Mouse (Mus musculus): Measurements from ENCODE around the gene Atp11a. TPM values are rescaled to one million over a fixed set of nuclear protein-coding genes. Genes with fewer than 3 reads are reported as not detected.

Atp11a gene
- polyA plus RNA-seq, 1 experiment = 44.3 TPM

- Histone ChIP-seq H3K4me1 (ENCODE audit: control insufficient read depth, insufficient read depth, low read length) (peaks cover 4% of the 10 kb centered on the region), H3K27ac (ENCODE audit: insufficient read depth, low read length) (no peak overlapping the region), H3K4me3 (ENCODE audit: insufficient read depth, low read length) (no peak overlapping the region)
- TF ChIP-seq POLR2A (IDR thresholded peaks at IDR 0.05; ENCODE audit: extremely low read depth, insufficient read depth, low read length) (no peak), CTCF (IDR thresholded peaks at IDR 0.05; ENCODE audit: extremely low read depth, insufficient read depth, low read length) (no peak)
Measured at GRCm38 (mm10) chr8:12764971-12765370, 8.2 kb downstream of the Atp11a start.

DNA sequence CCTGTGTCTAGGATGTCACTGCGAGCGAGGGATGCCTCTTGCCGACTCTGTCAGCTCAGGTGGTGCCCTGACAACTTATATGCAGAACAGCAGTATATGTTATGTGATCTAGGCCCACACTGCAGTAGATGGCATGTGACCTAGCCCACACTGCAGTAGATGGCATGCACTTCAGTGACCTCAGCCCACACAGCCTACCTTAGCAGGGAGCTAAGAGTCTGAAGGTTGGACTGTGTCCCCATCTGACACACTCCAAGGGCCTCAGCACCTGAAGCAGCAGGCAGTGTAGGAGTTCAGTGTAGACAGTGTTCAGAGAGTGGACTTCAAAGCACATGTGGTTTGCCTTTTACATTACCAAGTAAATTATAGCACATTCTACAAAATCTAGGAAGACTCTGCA, 10.4 kb downstream of the Atp11a start:
- TF ChIP-seq POLR2A (IDR thresholded peaks at IDR 0.05; ENCODE audit: extremely low read depth, insufficient read depth, low read length) (no peak), CTCF (IDR thresholded peaks at IDR 0.05; ENCODE audit: extremely low read depth, insufficient read depth, low read length) (no peak)
- Histone ChIP-seq H3K4me1 (ENCODE audit: control insufficient read depth, insufficient read depth, low read length) (peaks cover 4% of the 10 kb centered on the region), H3K4me3 (ENCODE audit: insufficient read depth, low read length) (no peak overlapping the region), H3K27ac (ENCODE audit: insufficient read depth, low read length) (no peak overlapping the region)

DNA sequence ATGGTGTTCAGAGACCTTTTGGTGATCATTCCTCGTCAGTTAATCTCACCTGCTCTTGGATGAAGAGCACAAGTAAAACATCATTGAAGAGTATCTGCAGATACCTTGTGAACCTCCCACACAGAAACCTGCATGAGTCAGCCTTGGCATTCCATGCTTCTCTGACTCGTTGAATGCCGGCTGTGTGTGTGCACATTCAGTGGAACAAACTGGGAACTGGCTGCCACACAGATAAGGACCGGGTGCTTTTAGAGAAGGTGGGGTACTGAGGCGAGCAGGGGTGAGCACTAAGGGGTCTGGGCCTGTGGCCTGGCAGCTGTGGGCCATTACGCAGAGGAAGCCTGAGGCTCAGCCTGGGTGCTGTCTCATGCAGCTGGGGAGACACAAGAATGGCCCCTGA, 11.9 kb downstream of the Atp11a start:
- TF ChIP-seq CTCF (IDR thresholded peaks at IDR 0.05; ENCODE audit: extremely low read depth, insufficient read depth, low read length) = no peak
- no peak for TF ChIP-seq POLR2A (IDR thresholded peaks at IDR 0.05; ENCODE audit: extremely low read depth, insufficient read depth, low read length)
- Histone ChIP-seq H3K4me3 (ENCODE audit: insufficient read depth, low read length) (no peak overlapping the region), H3K27ac (ENCODE audit: insufficient read depth, low read length) (no peak overlapping the region), H3K4me1 (ENCODE audit: control insufficient read depth, insufficient read depth, low read length) (peaks cover 7% of the 10 kb centered on the region)

- TF ChIP-seq POLR2A (IDR thresholded peaks at IDR 0.05; ENCODE audit: extremely low read depth, insufficient read depth, low read length) = no peak
- TF ChIP-seq CTCF (IDR thresholded peaks at IDR 0.05; ENCODE audit: extremely low read depth, insufficient read depth, low read length) = no peak
- no peak overlapping the region for H3K4me3 ChIP-seq (ENCODE audit: insufficient read depth, low read length)
- H3K27ac ChIP-seq (ENCODE audit: insufficient read depth, low read length) = no peak overlapping the region
- H3K4me1 ChIP-seq (ENCODE audit: control insufficient read depth, insufficient read depth, low read length) = peaks cover 7% of the 10 kb centered on the region
Measured at GRCm38 (mm10) chr8:12769296-12769695, 12.5 kb downstream of the Atp11a start.

DNA sequence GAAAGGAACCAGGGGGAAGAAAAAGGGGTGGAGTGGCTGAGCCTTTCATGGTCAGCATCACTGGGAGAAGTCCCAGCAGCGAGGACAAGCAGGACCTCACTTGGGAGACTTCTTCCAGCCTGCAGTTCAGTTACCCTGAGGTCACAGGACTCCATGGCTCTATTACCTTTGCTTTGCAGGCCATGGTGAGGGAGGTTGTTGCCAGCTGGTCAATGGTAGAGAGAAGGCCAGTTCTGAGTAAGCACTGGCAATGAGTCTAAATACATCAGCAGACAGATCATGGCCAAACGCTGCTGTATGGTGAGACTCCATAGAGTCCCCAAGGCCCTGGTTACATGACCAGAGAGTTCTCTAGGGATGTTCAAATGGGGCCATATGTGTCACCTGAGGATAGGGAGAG, 15.5 kb downstream of the Atp11a start:
- no peak overlapping the region for H3K4me3 ChIP-seq (ENCODE audit: insufficient read depth, low read length)
- TF ChIP-seq CTCF (IDR thresholded peaks at IDR 0.05; ENCODE audit: extremely low read depth, insufficient read depth, low read length) = no peak
- no peak for TF ChIP-seq POLR2A (IDR thresholded peaks at IDR 0.05; ENCODE audit: extremely low read depth, insufficient read depth, low read length)
- H3K4me1 ChIP-seq (ENCODE audit: control insufficient read depth, insufficient read depth, low read length) = peaks cover 7% of the 10 kb centered on the region; the same call in 1 of the 2 replicates
- no peak overlapping the region for H3K27ac ChIP-seq (ENCODE audit: insufficient read depth, low read length)

GRCm38 (mm10) chr8:12773914-12774313, 17.1 kb downstream of the Atp11a start:
- no peak overlapping the region for H3K4me3 ChIP-seq (ENCODE audit: insufficient read depth, low read length)
- peaks cover 4% of the 10 kb centered on the region; the same call in 1 of the 2 replicates for H3K4me1 ChIP-seq (ENCODE audit: control insufficient read depth, insufficient read depth, low read length)
- no peak for TF ChIP-seq POLR2A (IDR thresholded peaks at IDR 0.05; ENCODE audit: extremely low read depth, insufficient read depth, low read length)
- no peak overlapping the region for H3K27ac ChIP-seq (ENCODE audit: insufficient read depth, low read length)

DNA sequence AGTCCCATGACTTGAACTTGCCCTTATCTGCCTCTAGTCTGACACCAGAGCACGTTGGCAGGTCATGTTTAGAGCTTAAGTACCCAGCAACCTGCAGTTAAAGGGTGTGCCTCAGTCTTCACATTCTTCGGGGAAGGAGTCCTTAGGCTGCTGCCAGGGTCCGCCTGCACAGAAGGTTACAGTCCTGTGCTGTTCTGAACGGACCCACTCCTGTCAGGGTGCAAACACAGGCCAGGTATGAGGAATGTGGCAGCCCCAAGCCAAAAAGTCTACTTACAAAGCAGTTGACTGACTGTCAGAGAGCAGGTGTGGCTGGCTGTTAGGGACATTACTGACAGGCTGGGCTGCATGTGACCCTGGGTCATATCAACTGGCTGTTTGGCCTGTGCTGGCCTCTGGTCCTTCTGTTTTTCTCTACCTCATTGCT, 18.1 kb downstream of the Atp11a start:
- no peak overlapping the region for H3K4me3 ChIP-seq (ENCODE audit: insufficient read depth, low read length)
- H3K27ac ChIP-seq (ENCODE audit: insufficient read depth, low read length) = no peak overlapping the region
- TF ChIP-seq POLR2A (IDR thresholded peaks at IDR 0.05; ENCODE audit: extremely low read depth, insufficient read depth, low read length) = no peak
- peaks cover 7% of the 10 kb centered on the region for H3K4me1 ChIP-seq (ENCODE audit: control insufficient read depth, insufficient read depth, low read length)

DNA sequence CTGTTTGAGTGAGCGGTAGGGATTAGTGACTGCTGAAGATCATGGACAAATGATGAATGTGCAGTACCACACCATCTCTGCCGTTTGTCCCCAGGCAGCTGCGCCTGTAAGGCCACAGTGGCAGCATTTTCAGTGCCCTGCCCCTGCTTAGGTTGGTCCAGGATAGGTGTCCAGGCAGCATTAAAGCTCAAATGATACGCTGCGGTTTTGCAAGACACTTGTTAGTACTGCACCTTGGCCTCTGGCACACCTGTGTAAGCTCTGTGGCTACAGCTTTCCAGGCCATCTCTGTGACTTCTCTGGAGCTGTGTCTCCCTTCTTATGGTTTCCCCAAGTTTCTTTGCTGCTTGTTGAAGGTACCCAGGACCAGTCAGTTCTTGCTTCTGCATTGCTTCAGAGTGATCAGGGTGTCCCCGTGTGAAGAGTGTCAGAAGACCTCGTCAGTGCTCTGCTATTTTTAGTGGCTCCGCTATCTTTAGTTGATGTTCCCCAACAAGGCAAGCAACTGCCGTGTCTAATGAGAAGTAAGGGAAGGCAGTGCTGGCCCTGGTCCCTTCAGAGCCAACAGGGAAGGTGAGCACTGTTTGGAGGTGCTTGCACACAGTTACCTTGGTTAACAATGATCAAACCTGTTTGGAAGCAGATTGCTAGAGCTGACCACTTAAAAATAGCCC, 18.6 kb downstream of the Atp11a start:
- H3K4me3 ChIP-seq (ENCODE audit: insufficient read depth, low read length) = no peak overlapping the region
- H3K27ac ChIP-seq (ENCODE audit: insufficient read depth, low read length) = no peak overlapping the region
- no peak for TF ChIP-seq POLR2A (IDR thresholded peaks at IDR 0.05; ENCODE audit: extremely low read depth, insufficient read depth, low read length)
- peaks cover 7% of the 10 kb centered on the region for H3K4me1 ChIP-seq (ENCODE audit: control insufficient read depth, insufficient read depth, low read length)

GRCm38 (mm10) chr8:12776166-12776565, 19.4 kb downstream of the Atp11a start:
- Histone ChIP-seq H3K27ac (ENCODE audit: insufficient read depth, low read length) (no peak overlapping the region), H3K4me1 (ENCODE audit: control insufficient read depth, insufficient read depth, low read length) (peaks cover 10% of the 10 kb centered on the region), H3K4me3 (ENCODE audit: insufficient read depth, low read length) (no peak overlapping the region)
- no peak for TF ChIP-seq CTCF (IDR thresholded peaks at IDR 0.05; ENCODE audit: extremely low read depth, insufficient read depth, low read length)
- no peak for TF ChIP-seq POLR2A (IDR thresholded peaks at IDR 0.05; ENCODE audit: extremely low read depth, insufficient read depth, low read length)

DNA sequence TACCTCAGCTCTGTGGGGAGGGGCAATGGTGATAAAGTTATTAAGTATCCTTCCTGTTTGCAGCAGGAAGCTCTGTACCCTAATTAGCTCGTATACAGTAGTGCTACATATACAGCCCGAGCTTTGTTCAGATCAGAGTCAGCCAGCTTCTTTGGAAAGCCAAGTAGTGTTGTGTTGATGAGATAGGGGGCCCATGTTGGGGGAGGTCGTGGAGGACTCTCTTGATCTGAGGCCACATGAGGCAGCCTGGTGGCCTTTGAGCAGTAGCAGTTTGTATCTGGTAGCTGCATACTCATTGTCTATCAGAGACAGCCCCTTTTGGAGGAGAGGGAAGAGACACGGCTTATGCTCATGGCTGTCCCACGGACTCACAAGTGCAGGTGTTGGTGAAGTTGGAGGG, 20.4 kb downstream of the Atp11a start:
- Histone ChIP-seq H3K27ac (ENCODE audit: insufficient read depth, low read length) (no peak overlapping the region), H3K4me1 (ENCODE audit: control insufficient read depth, insufficient read depth, low read length) (peaks cover 9% of the 10 kb centered on the region), H3K4me3 (ENCODE audit: insufficient read depth, low read length) (no peak overlapping the region)
- no peak for TF ChIP-seq POLR2A (IDR thresholded peaks at IDR 0.05; ENCODE audit: extremely low read depth, insufficient read depth, low read length)
- TF ChIP-seq CTCF (IDR thresholded peaks at IDR 0.05; ENCODE audit: extremely low read depth, insufficient read depth, low read length) = no peak

Measured in cortical plate, adult 2 months (tissue).